Mouse (Mus musculus) embryonic fibroblast, embryonic 13.5 days (primary cell): ENCODE measurements around the gene Scube2.

Source experiments
- CTCF ChIP-seq: IDR thresholded peaks from 2 replicates; pipeline ENCODE4 v1.5.1; 2011; ENCODE audit warnings: mild to moderate bottlenecking, control low read depth, low read length, moderate library complexity, borderline replicate concordance; ENCODE audit not compliant: insufficient read depth
- POLR2A ChIP-seq: IDR thresholded peaks from 2 replicates; pipeline ENCODE4 v1.6.1; 2011; ENCODE audit warnings: low read depth, mild to moderate bottlenecking, control low read depth, low read length, moderate library complexity

DNA sequence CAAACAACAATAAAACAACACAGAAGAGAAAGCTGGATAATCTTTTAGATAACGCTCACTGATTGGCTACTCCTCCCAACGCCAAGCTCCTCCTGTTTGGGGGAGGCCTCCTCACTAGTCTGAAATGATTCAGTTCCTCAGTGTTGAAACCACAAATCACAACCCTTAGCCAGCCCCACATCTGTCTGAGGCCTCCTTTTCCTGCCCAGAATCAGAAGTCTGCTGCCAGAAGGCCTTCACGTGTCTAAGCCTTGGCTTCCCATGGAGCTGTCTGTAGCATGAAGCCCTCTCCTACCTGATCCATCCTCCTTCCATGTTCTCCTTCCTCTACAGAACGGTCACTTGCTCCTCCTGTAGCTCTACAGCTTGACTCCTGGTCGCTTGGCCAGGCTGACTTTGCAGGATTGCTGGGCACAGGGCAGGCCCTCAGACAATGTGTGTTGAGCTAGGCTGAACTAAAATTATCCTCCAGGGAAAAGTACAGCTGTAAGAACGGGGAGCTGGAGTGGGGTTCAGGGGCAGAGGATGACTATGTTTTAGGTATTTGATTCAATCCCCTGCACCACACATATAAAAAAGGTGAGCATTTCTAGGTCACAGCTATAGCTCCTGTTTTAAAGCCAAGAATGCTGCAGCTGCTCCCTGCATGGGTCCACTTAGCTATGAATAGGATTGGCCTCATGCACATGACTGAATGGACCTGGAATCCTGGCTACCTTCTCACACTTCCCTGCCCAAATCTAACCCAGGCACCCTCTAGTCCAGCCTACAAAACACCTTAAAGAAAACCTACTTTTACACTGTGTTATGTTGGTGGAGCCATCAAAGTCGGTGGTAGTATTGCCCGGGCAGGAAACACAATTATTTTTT, 57.6 kb downstream of the Scube2 start:
- TF ChIP-seq CTCF (no peak), POLR2A (no peak)
